Mouse (Mus musculus) MEL (cell line): ENCODE measurements around the gene Gm11549. TPM values are rescaled to one million over a fixed set of nuclear protein-coding genes. Genes with fewer than 3 reads are reported as not detected.
A peak's percentile ranks its signal among the peaks of the same experiment; 100 is the strongest.

Experiments
- DNase-seq: peaks from one replicate; pipeline ENCODE4 v3.0.0; 2011; ENCODE audit warnings: low read depth, low spot score
- H3K27ac ChIP-seq: 2 replicates; pipeline ENCODE4 v1.5.1; 2012; ENCODE audit warnings: low read depth, mild to moderate bottlenecking, control low read depth, low read length, moderate library complexity; ENCODE audit not compliant: control insufficient read depth
- H3K27me3 ChIP-seq, 2 experiments: fragments of 150-350 bp in 1 of 2; sonication (generic) in 1 of 2; 2 replicates each; pipeline ENCODE4 v1.6.1; 2012; ENCODE audit warnings: low read length in 2 of 2, mild to moderate bottlenecking in 2 of 2, improper control_type of control experiment in 1 of 2, moderate library complexity in 1 of 2; ENCODE audit not compliant: insufficient read depth in 2 of 2, control insufficient read depth in 1 of 2
- H3K36me3 ChIP-seq, 2 experiments: 2 replicates each; pipeline ENCODE4 v1.6.1; 2012 to 2014; ENCODE audit warnings: low read length in 2 of 2, improper control_type of control experiment in 1 of 2, inconsistent platforms in 1 of 2, mild to moderate bottlenecking in 1 of 2; ENCODE audit not compliant: insufficient read depth in 2 of 2, control insufficient read depth in 1 of 2
- H3K4me1 ChIP-seq, 2 experiments: fragments of 150-350 bp in 1 of 2; sonication (generic) in 1 of 2; 2 replicates each; pipeline ENCODE4 v1.6.1; 2012; ENCODE audit warnings: low read length in 2 of 2, improper control_type of control experiment in 1 of 2, mild to moderate bottlenecking in 1 of 2; ENCODE audit not compliant: insufficient read depth in 2 of 2, control insufficient read depth in 1 of 2
- H3K4me3 ChIP-seq, 2 experiments: fragments of 150-350 bp in 1 of 2; sonication (generic) in 1 of 2; 2 replicates each; pipeline ENCODE4 v1.5.1; 2012; ENCODE audit warnings: low read depth in 2 of 2, low read length in 2 of 2, mild to moderate bottlenecking in 2 of 2, moderate library complexity in 2 of 2, control low read depth in 1 of 2, improper control_type of control experiment in 1 of 2; ENCODE audit not compliant: control insufficient read depth in 1 of 2, insufficient read depth in 1 of 2
- H3K79me2 ChIP-seq: 2 replicates; pipeline ENCODE4 v1.6.1; 2012; ENCODE audit warnings: mild to moderate bottlenecking, low read length, moderate library complexity; ENCODE audit not compliant: control insufficient read depth, poor library complexity, insufficient read depth
- H3K9ac ChIP-seq: 2 replicates; pipeline ENCODE4 v1.6.1; 2012; ENCODE audit warnings: low read depth, mild to moderate bottlenecking, control low read depth, low read length, moderate library complexity; ENCODE audit not compliant: control insufficient read depth, poor library complexity, severe bottlenecking
- H3K9me3 ChIP-seq: fragments of 150-350 bp; sonication (generic); replicated peaks from 2 replicates; pipeline ENCODE4 v1.6.1; 2012; ENCODE audit warnings: mild to moderate bottlenecking, low read length, improper control_type of control experiment, moderate library complexity; ENCODE audit not compliant: insufficient read depth
- CHD2 ChIP-seq: IDR thresholded peaks from 2 replicates; pipeline ENCODE4 v1.6.1; 2011; ENCODE audit warnings: low read length, improper control_type of control experiment
- CTCF ChIP-seq, 3 experiments: IDR thresholded peaks in 2 of 3; conservative IDR thresholded peaks in 1 of 3; 2 replicates each; pipeline ENCODE4 v1.5.1; 2011 to 2012; ENCODE audit warnings: low read length in 3 of 3, low read depth in 2 of 3, mild to moderate bottlenecking in 2 of 3, improper control_type of control experiment in 1 of 3, inconsistent platforms in 1 of 3, mixed read lengths in 1 of 3, moderate library complexity in 1 of 3; ENCODE audit not compliant: control insufficient read depth in 1 of 3, insufficient read depth in 1 of 3, poor library complexity in 1 of 3, severe bottlenecking in 1 of 3
- E2F4 ChIP-seq: IDR thresholded peaks from 2 replicates; pipeline ENCODE4 v1.6.1; 2011; ENCODE audit warnings: low read depth, low read length, improper control_type of control experiment, borderline replicate concordance
- ELF1 ChIP-seq: IDR thresholded peaks from 2 replicates; pipeline ENCODE4 v1.6.1; 2014; ENCODE audit warnings: low read depth, mild to moderate bottlenecking, inconsistent platforms, low read length, improper control_type of control experiment, moderate library complexity
- EP300 ChIP-seq, 2 experiments: IDR thresholded peaks; 2 replicates each; pipeline ENCODE4 v1.6.1; 2011; ENCODE audit warnings: improper control_type of control experiment in 2 of 2, low read length in 2 of 2, low read depth in 1 of 2, mild to moderate bottlenecking in 1 of 2
- ETS1 ChIP-seq: IDR thresholded peaks from 2 replicates; pipeline ENCODE4 v1.6.1; 2012; ENCODE audit warnings: low read depth, mild to moderate bottlenecking, inconsistent platforms, low read length, improper control_type of control experiment, moderate library complexity
- GABPA ChIP-seq: IDR thresholded peaks from 2 replicates; pipeline ENCODE4 v1.6.1; 2012; ENCODE audit warnings: low read depth, mild to moderate bottlenecking, inconsistent platforms, low read length, improper control_type of control experiment, moderate library complexity
- HCFC1 ChIP-seq: IDR thresholded peaks from 2 replicates; pipeline ENCODE4 v1.6.1; 2012; ENCODE audit warnings: low read depth, mild to moderate bottlenecking, inconsistent platforms, low read length, improper control_type of control experiment, moderate library complexity
- JUND ChIP-seq: IDR thresholded peaks from 2 replicates; pipeline ENCODE4 v1.6.1; 2011; ENCODE audit warnings: low read depth, mild to moderate bottlenecking, improper control_type of control experiment, low read length
- KAT2A ChIP-seq: conservative IDR thresholded peaks from 2 replicates; pipeline ENCODE4 v1.6.1; 2012; ENCODE audit warnings: low read depth, low read length, improper control_type of control experiment, inconsistent platforms
- MAFK ChIP-seq: IDR thresholded peaks from 2 replicates; pipeline ENCODE4 v1.6.1; 2011; ENCODE audit warnings: low read depth, mild to moderate bottlenecking, low read length, improper control_type of control experiment, borderline replicate concordance
- MAX ChIP-seq: IDR thresholded peaks from 2 replicates; pipeline ENCODE4 v1.6.1; 2011; ENCODE audit warnings: low read length, improper control_type of control experiment
- MAZ ChIP-seq: IDR thresholded peaks from 2 replicates; pipeline ENCODE4 v1.6.1; 2012; ENCODE audit warnings: low read depth, mild to moderate bottlenecking, inconsistent platforms, low read length, improper control_type of control experiment
- MXI1 ChIP-seq: IDR thresholded peaks from 2 replicates; pipeline ENCODE4 v1.6.1; 2011; ENCODE audit warnings: mild to moderate bottlenecking, low read depth, low read length, improper control_type of control experiment
- MYB ChIP-seq: IDR thresholded peaks from 2 replicates; pipeline ENCODE4 v1.6.1; 2011; ENCODE audit warnings: mild to moderate bottlenecking, low read depth, low read length, improper control_type of control experiment
- MYC ChIP-seq: IDR thresholded peaks from 2 replicates; pipeline ENCODE4 v1.6.1; 2011; ENCODE audit warnings: low read depth, mild to moderate bottlenecking, low read length, improper control_type of control experiment, moderate library complexity
- NELFE ChIP-seq: IDR thresholded peaks from 2 replicates; pipeline ENCODE4 v1.6.1; 2011; ENCODE audit warnings: low read depth, low read length, improper control_type of control experiment
- NRF1 ChIP-seq: IDR thresholded peaks from 2 replicates; pipeline ENCODE4 v1.6.1; 2014; ENCODE audit warnings: low read depth, mild to moderate bottlenecking, inconsistent platforms, low read length, improper control_type of control experiment, moderate library complexity; ENCODE audit not compliant: poor library complexity, insufficient read depth, severe bottlenecking
- POLR2AphosphoS5 ChIP-seq: IDR thresholded peaks from 2 replicates; pipeline ENCODE4 v1.6.1; 2012; ENCODE audit warnings: low read depth, borderline replicate concordance, mild to moderate bottlenecking, inconsistent platforms, low read length, moderate library complexity, mixed read lengths
- RAD21 ChIP-seq: IDR thresholded peaks from 2 replicates; pipeline ENCODE4 v1.6.1; 2011; ENCODE audit warnings: mild to moderate bottlenecking, low read depth, low read length, improper control_type of control experiment
- RCOR1 ChIP-seq: IDR thresholded peaks from 2 replicates; pipeline ENCODE4 v1.6.1; 2012; ENCODE audit warnings: low read depth, mild to moderate bottlenecking, inconsistent platforms, low read length, improper control_type of control experiment
- SIN3A ChIP-seq: IDR thresholded peaks from 2 replicates; pipeline ENCODE4 v1.6.1; 2012; ENCODE audit warnings: low read length, improper control_type of control experiment, inconsistent platforms
- SMC3 ChIP-seq: IDR thresholded peaks from 2 replicates; pipeline ENCODE4 v1.6.1; 2011; ENCODE audit warnings: low read depth, low read length, improper control_type of control experiment
- TAL1 ChIP-seq: IDR thresholded peaks from 2 replicates; pipeline ENCODE4 v1.6.1; 2012; ENCODE audit warnings: mild to moderate bottlenecking, inconsistent platforms, low read length, moderate library complexity, mixed read lengths
- TBP ChIP-seq: IDR thresholded peaks from 2 replicates; pipeline ENCODE4 v1.8.0; 2011; ENCODE audit warnings: low read depth, low read length, improper control_type of control experiment
- TCF12 ChIP-seq: IDR thresholded peaks from 2 replicates; pipeline ENCODE4 v1.6.1; 2014; ENCODE audit warnings: low read depth, mild to moderate bottlenecking, inconsistent platforms, low read length, improper control_type of control experiment, moderate library complexity
- UBTF ChIP-seq: IDR thresholded peaks from 2 replicates; pipeline ENCODE4 v1.6.1; 2012; ENCODE audit warnings: low read depth, mild to moderate bottlenecking, inconsistent platforms, low read length, improper control_type of control experiment, moderate library complexity, borderline replicate concordance; ENCODE audit not compliant: insufficient read depth
- USF1 ChIP-seq: IDR thresholded peaks from 2 replicates; pipeline ENCODE4 v1.6.1; 2014; ENCODE audit warnings: low read depth, mild to moderate bottlenecking, inconsistent platforms, low read length, improper control_type of control experiment, moderate library complexity
- ZC3H11A ChIP-seq: IDR thresholded peaks from 2 replicates; pipeline ENCODE4 v1.6.1; 2012; ENCODE audit warnings: low read depth, mild to moderate bottlenecking, inconsistent platforms, low read length, improper control_type of control experiment
- ZKSCAN1 ChIP-seq: IDR thresholded peaks from 2 replicates; pipeline ENCODE4 v1.6.1; 2012; ENCODE audit warnings: low read depth, mild to moderate bottlenecking, inconsistent platforms, low read length, improper control_type of control experiment, moderate library complexity
- ZMIZ1 ChIP-seq: IDR thresholded peaks from 2 replicates; pipeline ENCODE4 v1.6.1; 2012; ENCODE audit warnings: low read depth, mild to moderate bottlenecking, inconsistent platforms, low read length, improper control_type of control experiment, moderate library complexity
- polyA plus RNA-seq, 2 experiments: library from polyadenylated mRNA; stranded (reverse) in 1 of 2; unstranded in 1 of 2; fragments of >175 nt in 1 of 2; fragments of >200 nt in 1 of 2; gene quantifications; 2 replicates each; pipeline versions ENCODE4 v1.2.1 to v1.2.4; 2012; ENCODE audit warnings: low replicate concordance in 2 of 2, low read depth in 1 of 2; ENCODE audit not compliant: insufficient read length in 2 of 2, insufficient read depth in 1 of 2, missing spikeins in 1 of 2
- total RNA-seq: library from RNA; depleted of rRNA; stranded (reverse); fragments of 300-350 nt; gene quantifications from 2 replicates; pipeline ENCODE4 v1.2.3, GENCODE M21; 2012

Gm11549 gene
- total and polyA plus RNA-seq, 3 experiments = not detected

GRCm38 (mm10) chr3:36474421-36474820 lies 47.2 kb downstream of the Gm11549 start:
- Histone ChIP-seq H3K4me1 (peaks cover 7 to 15% of the 10 kb centered on the region in 2 experiments), H3K36me3 (peaks cover 0 to 17% of the 10 kb centered on the region in 2 experiments; a peak in 2 of 4 replicates), H3K79me2 (no peaks in the 10 kb centered on the region; the same call in 1 of the 2 replicates), H3K9me3 (no peaks in the 10 kb centered on the region), H3K27me3 (no peaks in the 10 kb centered on the region), H3K27ac (no peak overlapping the region; the same call in 1 of the 2 replicates), H3K9ac (peak overlapping the region; percentile 69), H3K4me3 (peak overlapping the region; percentile 74 to 97)
- no peak for DNase-seq
- TF ChIP-seq JUND (no peak), KAT2A (no peak), NELFE (no peak), TBP (0 out of 2 replicates have a peak, but pooled peaks have one; percentile 2)

GRCm38 (mm10) chr3:36473222-36473621 lies 48.4 kb downstream of the Gm11549 start:
- peak overlapping the region; percentile 40 for H3K27ac ChIP-seq
- H3K4me3 ChIP-seq = no peak overlapping the region
- no peaks in the 10 kb centered on the region for H3K27me3 ChIP-seq
- no peaks in the 10 kb centered on the region for H3K9me3 ChIP-seq
- H3K36me3 ChIP-seq = peaks cover 0 to 17% of the 10 kb centered on the region in 2 experiments; a peak in 2 of 4 replicates
- H3K9ac ChIP-seq = no peak overlapping the region
- H3K79me2 ChIP-seq = no peaks in the 10 kb centered on the region; the same call in 1 of the 2 replicates
- no peak for DNase-seq
- H3K4me1 ChIP-seq = peaks cover 7 to 17% of the 10 kb centered on the region in 2 experiments
- TF ChIP-seq ELF1 (no peak), MAFK (no peak), MYB (no peak), SIN3A (peak; percentile 33; the same call in 1 of the 2 replicates), RAD21 (no peak), MYC (no peak), NELFE (no peak), ZKSCAN1 (no peak), TCF12 (peak; percentile 74), MXI1 (no peak), JUND (no peak), RCOR1 (peak; percentile 74), HCFC1 (no peak), ETS1 (peak; percentile 36; the same call in 1 of the 2 replicates), CTCF (IDR thresholded peaks at IDR 0.05 in 2 of 3, conservative IDR thresholded peaks at IDR 0.05 in 1 of 3; ENCODE audit: control insufficient read depth in 1 of 3, insufficient read depth in 1 of 3, low read depth in 2 of 3, low read length in 3 of 3, poor library complexity in 1 of 3, severe bottlenecking in 1 of 3) (no peak), EP300 (IDR thresholded peaks at IDR 0.05; ENCODE audit: low read depth in 1 of 2, low read length in 2 of 2) (peak; percentile 74 to 76), E2F4 (no peak), CHD2 (no peak), MAX (no peak), USF1 (no peak), UBTF (no peak), ZMIZ1 (no peak), TAL1 (no peak), GABPA (no peak), SMC3 (no peak), NRF1 (no peak), POLR2AphosphoS5 (no peak), ZC3H11A (no peak), TBP (no peak), MAZ (no peak)
